Mouse (Mus musculus): ENCODE measurements around the gene Zfp513.
"Not testable (repeated sequence)": the region's sequence is repeated elsewhere in the genome, so short reads cannot be mapped to it uniquely, and the experiment has no call there.

- not testable (repeated sequence) for TF ChIP-seq CTCF (IDR thresholded peaks at IDR 0.05; ENCODE audit: extremely low read depth, insufficient read length, insufficient replicate concordance, low read depth, low read length); POLR2A (IDR thresholded peaks at IDR 0.05; ENCODE audit: low read depth, low read length)
Observed at GRCm38 (mm10) chr5:31216554-31216953, 14.5 kb upstream of the Zfp513 start.
